Mouse (Mus musculus) myocyte (in vitro differentiated cells): ENCODE data around the gene Armc3.

Experiments
- CEBPB ChIP-seq: IDR thresholded peaks from 2 replicates; pipeline ENCODE4 v1.6.1; 2011; ENCODE audit warnings: mild to moderate bottlenecking, moderate library complexity; ENCODE audit not compliant: poor library complexity, insufficient read depth, severe bottlenecking
- E2F4 ChIP-seq: IDR thresholded peaks from one replicate; pipeline ENCODE4 v1.6.1; 2011; ENCODE audit warnings: mild to moderate bottlenecking, control low read depth, moderate library complexity; ENCODE audit not compliant: insufficient read depth
- MYOG ChIP-seq, 3 experiments: IDR thresholded peaks; one replicate each; pipeline ENCODE4 v1.6.1; 2011; ENCODE audit warnings: control low read depth in 2 of 3, low read depth in 2 of 3, mild to moderate bottlenecking in 2 of 3; ENCODE audit not compliant: insufficient read length in 2 of 3, control insufficient read depth in 1 of 3, insufficient read depth in 1 of 3
- POLR2A ChIP-seq: IDR thresholded peaks from one replicate; pipeline ENCODE4 v1.6.1; 2011; ENCODE audit warnings: low read depth, mild to moderate bottlenecking, control low read depth, moderate library complexity; ENCODE audit not compliant: insufficient read length
- REST ChIP-seq: IDR thresholded peaks from one replicate; pipeline ENCODE4 v1.6.1; 2011; ENCODE audit warnings: mild to moderate bottlenecking, control low read depth, moderate library complexity; ENCODE audit not compliant: insufficient read depth, insufficient read length
- SRF ChIP-seq: IDR thresholded peaks from one replicate; pipeline ENCODE4 v1.6.1; 2011; ENCODE audit warnings: low read depth; ENCODE audit not compliant: control insufficient read depth, insufficient read length
- TCF12 ChIP-seq: IDR thresholded peaks from one replicate; pipeline ENCODE4 v1.6.1; 2011; ENCODE audit warnings: mild to moderate bottlenecking, control low read depth; ENCODE audit not compliant: poor library complexity, insufficient read depth, severe bottlenecking
- TCF3 ChIP-seq: IDR thresholded peaks from one replicate; pipeline ENCODE4 v1.6.1; 2011; ENCODE audit warnings: low read depth, control low read depth; ENCODE audit not compliant: insufficient read length
- USF1 ChIP-seq: IDR thresholded peaks from one replicate; pipeline ENCODE4 v1.6.1; 2011; ENCODE audit warnings: low read depth, mild to moderate bottlenecking, control low read depth, moderate library complexity

DNA sequence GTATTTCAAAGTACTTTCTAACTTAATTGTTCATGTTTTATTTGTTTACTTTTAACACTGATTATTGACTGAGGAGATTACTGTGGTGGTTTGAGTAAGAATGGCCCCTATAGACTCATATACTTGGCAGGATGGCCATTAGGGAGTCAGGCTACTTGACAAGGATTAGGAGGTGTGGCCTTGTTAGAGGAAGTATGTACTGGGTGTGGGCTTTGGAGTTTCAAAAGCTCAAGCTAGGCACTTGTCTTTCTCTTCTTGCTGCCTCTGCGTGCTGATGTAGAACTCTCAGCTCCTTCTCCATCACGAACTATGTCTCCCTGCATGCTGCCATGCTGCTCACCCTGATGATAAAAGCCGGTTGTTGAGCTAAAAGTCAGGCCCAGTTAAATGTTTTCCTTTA lies 111.4 kb downstream of the Armc3 start:
- TF ChIP-seq SRF (no peak), POLR2A (no peak), USF1 (no peak), TCF3 (no peak), MYOG (IDR thresholded peaks at IDR 0.05; ENCODE audit: control insufficient read depth in 1 of 3, insufficient read depth in 1 of 3, insufficient read length in 2 of 3, low read depth in 2 of 3) (no peak), TCF12 (no peak), REST (no peak), E2F4 (no peak), CEBPB (no peak)
